Mouse (Mus musculus): Measurements from ENCODE around the gene Mob3b. TPM values are rescaled to one million over a fixed set of nuclear protein-coding genes. Genes with fewer than 3 reads are reported as not detected.

Mob3b gene
- polyA plus RNA-seq, 1 experiment: 2.3 TPM

DNA sequence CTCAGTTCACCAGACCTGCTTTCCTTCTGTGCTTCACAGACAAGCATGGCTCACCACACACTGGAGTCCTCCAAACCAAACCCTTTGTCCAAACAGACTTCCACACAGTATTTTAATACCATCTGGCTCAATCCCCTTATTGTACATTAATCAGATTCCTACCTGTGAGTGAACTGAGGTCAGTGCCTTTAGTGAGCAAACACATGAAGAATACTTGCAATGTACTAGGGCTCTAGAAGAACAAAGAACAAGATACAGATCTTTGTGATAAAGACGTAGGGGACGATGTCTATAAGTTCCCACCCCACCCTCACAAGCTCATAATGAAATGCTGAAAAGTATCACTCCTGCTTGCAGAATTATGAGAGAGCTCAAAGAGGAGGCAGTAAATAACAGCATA lies 38.4 kb downstream of the Mob3b start:
- no peaks in the 10 kb centered on the region for H3K36me3 ChIP-seq (ENCODE audit: control insufficient read depth, insufficient read depth, low read length)
- H3K27ac ChIP-seq (ENCODE audit: insufficient read depth, low read length): no peak overlapping the region
- no peak for DNase-seq (ENCODE audit: low read depth in 1 of 2, low spot score in 2 of 2)
- H3K27me3 ChIP-seq (ENCODE audit: control insufficient read depth, insufficient read depth, low read length): no peaks in the 10 kb centered on the region
- no peak overlapping the region for H3K4me3 ChIP-seq (ENCODE audit: extremely low read depth, insufficient read depth, insufficient read length)
- H3K4me1 ChIP-seq (ENCODE audit: control insufficient read depth, insufficient read depth, insufficient read length): no peaks in the 10 kb centered on the region; the same call in 1 of the 2 replicates
- 70% methylated on average over 2 of the region's 2 CpGs for WGBS
- TF ChIP-seq CTCF (IDR thresholded peaks at IDR 0.05; ENCODE audit: extremely low read depth, insufficient read depth, insufficient read length, insufficient replicate concordance): no peak
- no peak for TF ChIP-seq POLR2A (IDR thresholded peaks at IDR 0.05; ENCODE audit: low read depth, low read length)

GRCm38 (mm10) chr4:35117144-35117543 lies 40.1 kb downstream of the Mob3b start:
- Histone ChIP-seq H3K36me3 (ENCODE audit: control insufficient read depth, insufficient read depth, low read length) (no peaks in the 10 kb centered on the region), H3K27ac (ENCODE audit: insufficient read depth, low read length) (no peak overlapping the region), H3K27me3 (ENCODE audit: control insufficient read depth, insufficient read depth, low read length) (no peaks in the 10 kb centered on the region), H3K4me3 (ENCODE audit: extremely low read depth, insufficient read depth, insufficient read length) (no peak overlapping the region), H3K4me1 (ENCODE audit: control insufficient read depth, insufficient read depth, insufficient read length) (no peaks in the 10 kb centered on the region; the same call in 1 of the 2 replicates)
- no peak for TF ChIP-seq CTCF (IDR thresholded peaks at IDR 0.05; ENCODE audit: extremely low read depth, insufficient read depth, insufficient read length, insufficient replicate concordance)
- TF ChIP-seq POLR2A (IDR thresholded peaks at IDR 0.05; ENCODE audit: low read depth, low read length): no peak
- no peak for DNase-seq (ENCODE audit: low read depth in 1 of 2, low spot score in 2 of 2)
- WGBS: 60% methylated on average over 3 of the region's 3 CpGs

DNA sequence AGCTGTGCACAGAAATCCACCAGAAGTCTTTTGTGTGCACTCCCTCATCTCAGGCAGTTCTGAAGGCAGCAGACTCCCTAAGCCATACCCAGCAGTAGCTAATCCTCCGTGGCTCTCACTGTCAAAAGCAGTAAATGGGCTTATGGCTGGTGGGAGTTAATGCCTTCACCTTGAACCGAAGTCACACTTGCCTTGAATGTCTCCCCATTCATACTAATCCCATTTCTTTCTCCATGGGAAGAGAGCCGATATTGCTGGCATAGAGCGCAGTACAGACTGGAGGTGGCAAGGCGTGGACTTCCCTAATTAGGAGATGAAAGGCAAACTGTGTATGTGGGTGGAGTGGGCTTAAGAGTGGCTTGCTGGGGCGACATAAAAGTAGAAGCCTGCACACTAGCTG lies 41.4 kb downstream of the Mob3b start:
- Histone ChIP-seq H3K27me3 (ENCODE audit: control insufficient read depth, insufficient read depth, low read length) (no peaks in the 10 kb centered on the region), H3K27ac (ENCODE audit: insufficient read depth, low read length) (no peak overlapping the region), H3K36me3 (ENCODE audit: control insufficient read depth, insufficient read depth, low read length) (no peaks in the 10 kb centered on the region), H3K4me3 (ENCODE audit: extremely low read depth, insufficient read depth, insufficient read length) (no peak overlapping the region), H3K4me1 (ENCODE audit: control insufficient read depth, insufficient read depth, insufficient read length) (no peaks in the 10 kb centered on the region; the same call in 1 of the 2 replicates)
- WGBS: 86% methylated on average over 6 of the region's 6 CpGs
- no peak for TF ChIP-seq POLR2A (IDR thresholded peaks at IDR 0.05; ENCODE audit: low read depth, low read length)
- no peak for TF ChIP-seq CTCF (IDR thresholded peaks at IDR 0.05; ENCODE audit: extremely low read depth, insufficient read depth, insufficient read length, insufficient replicate concordance)
- DNase-seq (ENCODE audit: low read depth in 1 of 2, low spot score in 2 of 2): no peak

DNA sequence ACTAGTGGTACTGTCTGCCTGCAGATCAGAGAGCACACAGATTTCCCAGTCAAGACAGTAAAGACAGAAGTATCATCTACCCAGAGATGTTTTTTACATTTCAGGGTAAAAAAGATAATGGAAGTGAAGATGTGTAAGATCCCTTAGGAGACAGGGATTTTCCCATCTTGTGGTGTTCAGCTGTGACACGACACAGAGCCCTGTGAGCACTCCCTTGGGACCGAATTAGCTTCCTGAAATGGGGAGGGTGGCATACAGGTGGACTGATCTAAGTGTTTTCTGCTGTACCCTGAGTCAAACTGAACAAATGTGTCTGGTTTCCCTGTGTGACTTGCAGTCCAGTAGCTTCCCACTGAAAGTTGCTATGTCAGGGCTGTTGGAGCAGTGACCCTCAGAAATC lies 42.3 kb downstream of the Mob3b start:
- 59% methylated on average over 2 of the region's 2 CpGs for WGBS
- Histone ChIP-seq H3K4me1 (ENCODE audit: control insufficient read depth, insufficient read depth, insufficient read length) (no peaks in the 10 kb centered on the region; the same call in 1 of the 2 replicates), H3K4me3 (ENCODE audit: extremely low read depth, insufficient read depth, insufficient read length) (no peak overlapping the region), H3K27ac (ENCODE audit: insufficient read depth, low read length) (no peak overlapping the region), H3K36me3 (ENCODE audit: control insufficient read depth, insufficient read depth, low read length) (no peaks in the 10 kb centered on the region), H3K27me3 (ENCODE audit: control insufficient read depth, insufficient read depth, low read length) (no peaks in the 10 kb centered on the region)
- DNase-seq (ENCODE audit: low read depth in 1 of 2, low spot score in 2 of 2): no peak
- TF ChIP-seq POLR2A (IDR thresholded peaks at IDR 0.05; ENCODE audit: low read depth, low read length) (no peak), CTCF (IDR thresholded peaks at IDR 0.05; ENCODE audit: extremely low read depth, insufficient read depth, insufficient read length, insufficient replicate concordance) (no peak)

GRCm38 (mm10) chr4:35113516-35114248 lies 43.6 kb downstream of the Mob3b start:
- H3K36me3 ChIP-seq (ENCODE audit: control insufficient read depth, insufficient read depth, low read length): no peaks in the 10 kb centered on the region
- H3K4me1 ChIP-seq (ENCODE audit: control insufficient read depth, insufficient read depth, insufficient read length): no peaks in the 10 kb centered on the region; the same call in 1 of the 2 replicates
- no peaks in the 10 kb centered on the region for H3K27me3 ChIP-seq (ENCODE audit: control insufficient read depth, insufficient read depth, low read length)
- no peak overlapping the region for H3K27ac ChIP-seq (ENCODE audit: insufficient read depth, low read length)
- TF ChIP-seq POLR2A (IDR thresholded peaks at IDR 0.05; ENCODE audit: low read depth, low read length) (no peak), CTCF (IDR thresholded peaks at IDR 0.05; ENCODE audit: extremely low read depth, insufficient read depth, insufficient read length, insufficient replicate concordance) (no peak)
- no peak for DNase-seq (ENCODE audit: low read depth in 1 of 2, low spot score in 2 of 2)
- 89% methylated on average over 13 of the region's 13 CpGs for WGBS
- H3K4me3 ChIP-seq (ENCODE audit: extremely low read depth, insufficient read depth, insufficient read length): no peak overlapping the region

GRCm38 (mm10) chr4:35112452-35112851 lies 44.8 kb downstream of the Mob3b start:
- Histone ChIP-seq H3K27me3 (ENCODE audit: control insufficient read depth, insufficient read depth, low read length) (no peaks in the 10 kb centered on the region), H3K4me3 (ENCODE audit: extremely low read depth, insufficient read depth, insufficient read length) (no peak overlapping the region), H3K4me1 (ENCODE audit: control insufficient read depth, insufficient read depth, insufficient read length) (no peaks in the 10 kb centered on the region; the same call in 1 of the 2 replicates), H3K27ac (ENCODE audit: insufficient read depth, low read length) (no peak overlapping the region), H3K36me3 (ENCODE audit: control insufficient read depth, insufficient read depth, low read length) (no peaks in the 10 kb centered on the region)
- DNase-seq (ENCODE audit: low read depth in 1 of 2, low spot score in 2 of 2): no peak
- 85% methylated on average over 4 of the region's 4 CpGs for WGBS
- TF ChIP-seq POLR2A (IDR thresholded peaks at IDR 0.05; ENCODE audit: low read depth, low read length) (no peak), CTCF (IDR thresholded peaks at IDR 0.05; ENCODE audit: extremely low read depth, insufficient read depth, insufficient read length, insufficient replicate concordance) (no peak)

DNA sequence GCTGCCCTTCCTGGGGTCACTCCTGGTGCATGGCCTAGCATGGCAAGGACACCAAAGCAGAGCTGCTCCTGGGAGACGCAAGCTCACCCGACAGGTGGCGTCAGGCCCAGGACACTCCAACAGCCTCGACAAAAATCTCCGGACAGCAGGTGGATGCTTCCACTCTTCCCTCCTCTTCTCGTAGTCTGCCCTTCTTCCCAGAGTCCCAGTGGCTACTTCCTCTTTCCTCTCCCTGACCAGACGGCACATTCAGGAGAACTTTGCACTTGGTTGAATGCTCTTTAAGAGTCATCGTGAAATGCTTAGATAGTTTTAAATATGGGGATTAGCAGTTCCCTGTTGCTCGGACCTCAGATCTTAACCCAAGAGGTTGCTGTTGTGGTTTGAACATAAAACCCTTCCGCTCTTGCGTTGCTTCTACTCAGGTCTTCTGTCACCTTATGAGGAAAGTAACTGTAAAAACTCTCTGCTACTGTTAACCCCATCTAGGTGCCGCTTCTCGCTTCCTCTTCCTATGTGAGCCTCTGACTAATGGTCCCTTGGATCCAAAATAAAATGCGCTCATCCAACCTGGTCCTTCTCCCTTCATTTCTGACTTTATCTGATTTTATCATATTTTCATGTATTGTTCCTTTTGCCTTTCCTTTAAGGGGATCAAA lies 52.0 kb downstream of the Mob3b start:
- H3K4me1 ChIP-seq (ENCODE audit: control insufficient read depth, insufficient read depth, insufficient read length): peaks cover 3% of the 10 kb centered on the region; the same call in 1 of the 2 replicates
- 71% methylated on average over 14 of the region's 14 CpGs for WGBS
- no peak overlapping the region for H3K4me3 ChIP-seq (ENCODE audit: extremely low read depth, insufficient read depth, insufficient read length)
- no peak for DNase-seq (ENCODE audit: low read depth in 1 of 2, low spot score in 2 of 2)
- no peaks in the 10 kb centered on the region for H3K36me3 ChIP-seq (ENCODE audit: control insufficient read depth, insufficient read depth, low read length)
- H3K27ac ChIP-seq (ENCODE audit: insufficient read depth, low read length): no peak overlapping the region
- TF ChIP-seq CTCF (IDR thresholded peaks at IDR 0.05; ENCODE audit: extremely low read depth, insufficient read depth, insufficient read length, insufficient replicate concordance) (no peak), POLR2A (IDR thresholded peaks at IDR 0.05; ENCODE audit: low read depth, low read length) (no peak)
- no peaks in the 10 kb centered on the region for H3K27me3 ChIP-seq (ENCODE audit: control insufficient read depth, insufficient read depth, low read length)

Measured in spleen, adult 2 months (tissue).